Mouse (Mus musculus): Measurements from ENCODE around the gene Capn2.

- TF ChIP-seq CTCF (IDR thresholded peaks at IDR 0.05; ENCODE audit: extremely low read depth, insufficient read depth, low read length), result no peak
- TF ChIP-seq POLR2A (IDR thresholded peaks at IDR 0.05; ENCODE audit: extremely low read depth, insufficient read depth, low read length), result no peak
These were observed 93.1 kb downstream of the Capn2 start for GRCm38 (mm10) chr1:182424274-182424673.

Measured in cortical plate, adult 2 months (tissue).